Mouse (Mus musculus) kidney, postnatal 4 days (tissue): ENCODE measurements around the gene Papss1.

ENCODE experiments used
- DNase-seq, 2 experiments: peaks; one replicate each; pipeline ENCODE4 v3.0.0; 2021; ENCODE audit warnings: mixed read lengths in 2 of 2

The Papss1 gene

GRCm38 (mm10) chr3:131636126-131636525, 71.6 kb downstream of the Papss1 start:
- DNase-seq, result no peak

GRCm38 (mm10) chr3:131637008-131637407, 72.4 kb downstream of the Papss1 start:
- DNase-seq, result no peak

- DNase-seq, result no peak
Observed at GRCm38 (mm10) chr3:131637664-131638063, 73.1 kb downstream of the Papss1 start.

- no peak for DNase-seq
Observed at GRCm38 (mm10) chr3:131638216-131638615, 73.6 kb downstream of the Papss1 start.

- no peak for DNase-seq
Observed at GRCm38 (mm10) chr3:131642681-131643292, 78.2 kb downstream of the Papss1 start.

- no peak for DNase-seq
Observed at GRCm38 (mm10) chr3:131645203-131645602, 80.6 kb downstream of the Papss1 start.

GRCm38 (mm10) chr3:131654366-131654765, 89.8 kb downstream of the Papss1 start:
- DNase-seq, result no peak

- no peak for DNase-seq
Observed at GRCm38 (mm10) chr3:131656032-131656431, 91.5 kb downstream of the Papss1 start.

- no peak for DNase-seq
Observed at GRCm38 (mm10) chr3:131660126-131660525, 95.6 kb downstream of the Papss1 start.

GRCm38 (mm10) chr3:131660629-131661028, 96.1 kb downstream of the Papss1 start:
- DNase-seq, result no peak

GRCm38 (mm10) chr3:131662589-131663148, 98.1 kb downstream of the Papss1 start:
- no peak for DNase-seq

GRCm38 (mm10) chr3:131669910-131670309, 105.3 kb downstream of the Papss1 start:
- DNase-seq, result no peak

GRCm38 (mm10) chr3:131686106-131686505, 121.5 kb downstream of the Papss1 start:
- DNase-seq, result no peak

GRCm38 (mm10) chr3:131689949-131690348, 125.4 kb downstream of the Papss1 start:
- no peak for DNase-seq

GRCm38 (mm10) chr3:131690543-131690942, 126.0 kb downstream of the Papss1 start:
- no peak for DNase-seq

- no peak for DNase-seq
Observed at GRCm38 (mm10) chr3:131691202-131691601, 126.6 kb downstream of the Papss1 start.
